Mouse (Mus musculus) E14TG2a.4 (cell line): Measurements from ENCODE around the gene D030056L22Rik.

ENCODE experiments used
- H3K27me3 ChIP-seq: 2 replicates; pipeline ENCODE4 v1.6.1; 2014; ENCODE audit warnings: low read length, control low read depth; ENCODE audit not compliant: insufficient read depth
- H3K36me3 ChIP-seq: 2 replicates; pipeline ENCODE4 v1.6.1; 2014; ENCODE audit warnings: low read length, control low read depth; ENCODE audit not compliant: insufficient read depth
- H3K4me1 ChIP-seq: replicated peaks from 2 replicates; pipeline ENCODE4 v1.6.1; 2014; ENCODE audit warnings: low read depth, low read length, control low read depth
- H3K4me3 ChIP-seq: replicated peaks from 2 replicates; pipeline ENCODE4 v1.5.1; 2014; ENCODE audit warnings: mild to moderate bottlenecking, low read length
- H3K9me3 ChIP-seq: 2 replicates; pipeline ENCODE4 v1.6.1; 2014; ENCODE audit warnings: low read length, control low read depth
- CTCF ChIP-seq: conservative IDR thresholded peaks from 2 replicates; pipeline ENCODE4 v1.5.1; 2014; ENCODE audit warnings: low read length
- NANOG ChIP-seq: IDR thresholded peaks from 2 replicates; pipeline ENCODE4 v1.6.1; 2014; ENCODE audit warnings: borderline replicate concordance, low read length, mixed read lengths
- POU5F1 ChIP-seq: IDR thresholded peaks from 2 replicates; pipeline ENCODE4 v1.6.1; 2014; ENCODE audit warnings: low read length, borderline replicate concordance

D030056L22Rik gene

DNA sequence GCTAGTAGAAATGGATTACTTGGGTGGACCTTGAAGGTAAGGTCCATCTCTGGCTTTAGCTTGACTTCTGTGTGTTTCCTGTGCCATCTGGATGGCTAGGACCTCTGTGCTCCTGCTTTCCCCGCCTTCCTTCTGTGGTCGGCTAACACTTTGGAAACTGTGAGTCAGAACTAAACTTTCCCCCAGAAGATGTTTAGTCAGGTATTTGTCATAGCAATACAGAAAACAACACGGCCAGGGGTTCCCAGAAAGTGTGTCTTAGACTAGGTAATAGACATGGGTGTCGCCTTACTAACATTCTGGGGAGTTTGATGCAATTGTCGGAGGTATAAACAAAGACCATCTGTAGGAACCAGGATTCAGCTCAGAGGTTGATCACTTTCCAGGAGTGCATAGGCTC, 53.4 kb downstream of the D030056L22Rik start:
- Histone ChIP-seq H3K27me3 (no peaks in the 10 kb centered on the region), H3K9me3 (no peaks in the 10 kb centered on the region), H3K4me1 (no peaks in the 10 kb centered on the region; the same call in 1 of the 2 replicates), H3K4me3 (no peak overlapping the region), H3K36me3 (no peaks in the 10 kb centered on the region)
- TF ChIP-seq POU5F1: no peak
- no peak for TF ChIP-seq CTCF
- no peak for TF ChIP-seq NANOG
